Mouse (Mus musculus) heart, postnatal 14 days (tissue): ENCODE results near the gene Cdca5. TPM values are rescaled to one million over a fixed set of nuclear protein-coding genes. Genes with fewer than 3 reads are reported as not detected.
"Not testable (repeated sequence)": the region's sequence is repeated elsewhere in the genome, so short reads cannot be mapped to it uniquely, and the experiment has no call there.

Source experiments
- DNase-seq, 2 experiments: peaks; one replicate each; pipeline ENCODE4 v3.0.0; 2021 to 2022
- intact Hi-C: fragments of 180-260 bp; cut with DNase I; formaldehyde crosslinking; loops from one replicate; pipeline ENCODE4 v1.15.1; 2025
- microRNA-seq, 2 experiments: library from miRNA; unstranded; fragments of <30 nt; microRNA quantifications; one replicate each; pipeline ENCODE4 v1.2.0; 2021 to 2022
- total RNA-seq, 2 experiments: library from RNA; stranded (reverse); gene quantifications; 2 replicates each; pipeline ENCODE4 v1.2.3; 2021

The Cdca5 gene
- total RNA-seq, 2 experiments from 2014 or later: 1.1 to 1.5 TPM

DNA sequence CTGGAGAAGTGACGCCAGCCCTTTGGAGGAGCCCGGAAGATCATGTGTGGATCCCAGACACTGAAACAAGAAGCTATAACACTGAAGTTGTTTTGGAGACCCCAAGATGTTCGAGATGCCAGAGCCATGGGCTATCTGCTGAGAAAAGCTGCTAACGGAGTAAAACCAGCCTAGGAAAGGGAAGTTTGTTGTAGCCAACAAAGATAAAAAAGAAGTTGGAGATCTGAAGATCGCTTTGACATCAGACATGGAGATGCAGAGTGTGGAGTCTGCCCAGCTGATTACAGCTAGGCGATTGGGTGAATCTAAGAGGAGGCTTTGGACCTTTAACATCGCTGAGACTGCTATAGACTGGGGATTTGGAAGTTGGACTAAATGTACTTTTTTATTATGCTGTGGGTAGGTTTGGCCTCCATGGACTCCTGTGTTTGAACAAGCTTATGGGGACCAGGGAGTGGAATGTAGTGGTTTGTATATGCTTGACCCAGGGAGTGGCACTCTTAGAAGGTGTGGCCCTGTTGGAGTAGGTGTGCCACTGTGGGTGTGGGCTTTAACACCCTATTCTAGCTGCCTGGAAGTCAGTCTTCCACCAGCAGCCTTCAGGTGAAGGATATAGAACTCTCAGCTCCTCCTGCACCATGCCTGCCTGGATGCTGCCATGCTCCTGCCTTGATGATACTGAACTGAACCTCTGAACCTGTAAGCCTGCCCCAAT, 45.8 kb downstream of the Cdca5 start:
- intact Hi-C loops: loop anchor here (10.0 kb wide), 1 partner anchor 356 kb away; the partner anchor contains the start of gene Scyl1
- not testable (repeated sequence) for DNase-seq

DNA sequence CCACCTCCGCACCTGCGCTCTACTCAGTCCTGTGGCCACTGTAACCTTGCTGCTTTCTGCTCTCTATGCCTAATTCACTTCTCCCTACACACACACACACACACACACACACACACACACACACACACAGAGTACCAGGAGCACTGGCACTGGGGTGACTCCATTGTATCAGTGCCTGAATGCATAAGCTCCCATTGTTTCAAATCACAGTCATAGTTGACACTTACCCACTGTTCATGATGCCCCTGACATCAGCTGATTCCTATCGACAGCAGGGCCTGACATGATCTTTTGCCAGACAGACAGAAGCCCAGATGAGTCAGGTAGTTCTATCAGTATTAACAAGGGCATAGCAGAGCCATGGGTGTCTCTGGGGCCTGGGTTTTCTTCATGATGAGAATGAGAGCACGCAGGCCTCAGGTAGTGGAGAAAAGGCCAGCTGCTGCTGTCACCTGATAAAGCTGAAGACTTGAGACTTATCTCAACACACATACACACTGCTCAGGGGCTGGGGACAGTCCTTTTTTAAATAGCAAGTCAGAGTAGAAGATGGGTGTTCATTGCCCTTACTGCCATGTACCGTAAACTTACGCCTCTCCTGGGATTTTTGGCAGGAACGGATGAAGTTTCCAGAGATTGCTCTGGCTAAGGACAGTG, 47.5 kb downstream of the Cdca5 start:
- intact Hi-C loops: loop anchor here (10.0 kb wide), 1 partner anchor 357 kb away; the partner anchor contains the start of gene Scyl1
- no peak for DNase-seq

DNA sequence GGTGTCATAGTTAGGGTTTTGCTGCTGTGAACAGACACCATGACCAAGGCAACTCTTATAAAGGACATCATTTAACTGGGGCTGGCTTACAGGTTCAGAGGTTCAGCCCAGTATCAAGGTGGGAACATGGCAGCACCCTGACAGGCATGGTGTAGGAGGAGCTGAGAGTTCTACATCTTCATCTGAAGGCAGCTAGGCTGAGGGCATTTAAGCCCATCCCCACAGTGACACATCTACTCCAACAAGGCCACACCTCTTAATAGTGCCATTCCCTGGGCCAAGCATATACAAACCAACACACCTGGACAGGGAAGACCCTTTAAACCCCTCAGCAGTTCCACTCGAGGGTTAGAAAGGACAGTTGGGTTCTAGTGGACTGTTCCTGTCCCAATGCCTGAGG, 48.4 kb downstream of the Cdca5 start:
- intact Hi-C loops: loop anchor here (10.0 kb wide), 1 partner anchor 358 kb away; the partner anchor contains the start of gene Scyl1
- DNase-seq: not testable (repeated sequence)

GRCm38 (mm10) chr19:6136397-6136796, 51.6 kb downstream of the Cdca5 start:
- intact Hi-C loops: loop anchor here (10.0 kb wide), 1 partner anchor 362 kb away; the partner anchor contains the start of gene Scyl1
- DNase-seq: no peak

DNA sequence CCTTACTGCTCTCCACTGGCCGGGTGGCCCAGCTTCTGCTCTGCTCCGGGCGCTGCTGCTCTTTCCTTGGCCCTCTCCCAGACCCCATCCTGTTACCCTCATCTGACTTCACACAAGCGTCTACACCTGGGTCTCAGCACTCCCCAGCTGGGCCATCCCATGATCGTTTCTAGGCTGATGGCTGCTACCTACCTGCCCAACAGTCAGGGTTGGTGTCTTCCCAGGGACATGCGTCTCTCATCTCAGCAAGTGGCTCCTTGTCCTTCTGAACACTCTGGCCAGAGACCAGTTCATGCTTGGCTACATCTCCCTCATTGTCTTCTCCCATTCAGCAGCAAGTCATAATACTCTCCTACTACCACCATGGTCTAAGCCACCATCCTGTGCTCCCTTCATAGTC, 54.9 kb downstream of the Cdca5 start:
- DNase-seq: no peak
- intact Hi-C loops: loop anchor here (5.0 to 10.0 kb wide), 2 partner anchors 98 to 365 kb away; partner anchors contain the start of genes Ppp2r5b and Scyl1

DNA sequence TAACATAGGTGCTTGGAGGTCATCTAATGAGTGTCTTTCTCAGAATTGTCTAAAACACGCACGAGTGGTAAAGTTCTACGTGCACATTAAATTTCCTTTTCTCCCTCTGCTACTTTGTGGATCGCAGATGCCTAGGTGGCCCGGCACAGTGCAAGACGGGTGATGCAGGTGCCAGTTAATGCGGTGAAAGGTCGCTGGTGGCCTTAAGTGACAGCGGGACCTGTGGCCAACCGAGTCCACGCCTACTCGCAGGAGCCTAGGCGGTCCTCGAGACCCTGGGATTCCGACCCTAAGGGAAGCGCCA, 55.5 kb downstream of the Cdca5 start:
- no peak for DNase-seq
- intact Hi-C loops: loop anchor here (5.0 kb wide), 1 partner anchor 97 kb away; the partner anchor contains the start of gene Ppp2r5b

- intact Hi-C loops: loop anchor here (5.0 kb wide), 1 partner anchor 96 kb away; the partner anchor contains the start of gene Ppp2r5b
- peak; percentile 91 to 93 for DNase-seq
Measured at GRCm38 (mm10) chr19:6140678-6141393, 56.1 kb downstream of the Cdca5 start, which contains the start of gene Batf2. TSS of gene Batf2 (plus strand) at chr19:6140983.

DNA sequence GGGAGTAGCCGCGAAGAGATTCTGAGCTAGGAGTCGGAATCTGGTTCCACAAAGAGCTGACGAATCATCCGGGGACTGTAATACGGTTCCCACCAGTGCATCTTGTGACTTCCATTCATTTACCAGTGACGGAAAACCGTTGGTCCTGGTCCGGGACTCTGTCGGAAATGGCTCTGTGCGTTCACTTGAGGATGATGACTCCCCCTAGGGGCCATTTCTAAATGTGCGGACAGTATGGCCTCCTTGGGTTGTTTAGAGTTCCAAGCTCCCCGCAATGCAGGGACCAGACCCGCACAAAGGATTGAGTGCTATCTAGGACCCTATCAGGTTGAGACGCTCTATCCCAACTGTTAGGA, 56.6 kb downstream of the Cdca5 start, which contains the start of gene Arl2:
TSS of gene Arl2 (minus strand) at position 155 of the 356 bp plus-strand sequence.
- peak; percentile 63 to 82 for DNase-seq
- intact Hi-C loops: loop anchor here (5.0 kb wide), 1 partner anchor 96 kb away; the partner anchor contains the start of gene Ppp2r5b

Small RNA genes within 50 kb of the gene (microRNA-seq; reads per million reads assigned to microRNA genes)
- gene Mir6988: 1.6 to 4.8 reads per million in 2 experiments

Other genes with a start within 250 kb of the Cdca5 start
- gene Frmd8, start 209.7 kb upstream of the Cdca5 start, total RNA-seq: 10 to 100 TPM; 15.6 to 15.8 TPM
- gene Slc25a45, start 207.2 kb upstream of the Cdca5 start, total RNA-seq: 1 to 10 TPM; 3.3 to 4.5 TPM
- under 1 TPM; 0.79 to 0.93 TPM for gene Tigd3, start 190.8 kb upstream of the Cdca5 start, total RNA-seq
- 100 to 1,000 TPM; 101 TPM for gene Dpf2, start 172.0 kb upstream of the Cdca5 start, total RNA-seq
- gene Cdc42ep2, start 160.2 kb upstream of the Cdca5 start, total RNA-seq: 10 to 100 TPM in 1 of 2 experiments, 1 to 10 TPM in 1; 9.9 to 12.0 TPM
- gene Pola2, start 120.8 kb upstream of the Cdca5 start, total RNA-seq: 10 to 100 TPM; 12.3 to 14.2 TPM
- not detected for gene Slc22a20, start 98.8 kb upstream of the Cdca5 start, total RNA-seq
- gene Capn1, start 69.1 kb upstream of the Cdca5 start, total RNA-seq: 10 to 100 TPM; 31.7 to 36.8 TPM
- gene Syvn1, start 38.4 kb upstream of the Cdca5 start, total RNA-seq: 10 to 100 TPM; 17.5 to 18.9 TPM
- gene Mrpl49, start 27.2 kb upstream of the Cdca5 start, total RNA-seq: 10 to 100 TPM; 37.1 to 37.4 TPM
- gene Fau, start 27.1 kb upstream of the Cdca5 start, total RNA-seq: 100 to 1,000 TPM; 597 to 635 TPM
- gene Znhit2, start 23.8 kb upstream of the Cdca5 start, total RNA-seq: 10 to 100 TPM; 11.8 to 12.6 TPM
- 1 to 10 TPM; 2.9 to 5.5 TPM for gene Tm7sf2, start 16.6 kb upstream of the Cdca5 start, total RNA-seq
- gene Vps51, start 7.8 kb upstream of the Cdca5 start, total RNA-seq: 10 to 100 TPM; 27.9 to 32.3 TPM
- not detected for gene Tmem262, start 5.0 kb upstream of the Cdca5 start, total RNA-seq
- not detected for gene Gm28374, start 2.7 kb upstream of the Cdca5 start, total RNA-seq
- 10 to 100 TPM; 16.7 to 19.7 TPM for gene Zfpl1, start within 50 bp of the Cdca5 start, total RNA-seq
- not detected for gene AC131692.1, start 9.4 kb downstream of the Cdca5 start, total RNA-seq
- not detected for gene Naaladl1, start 20.8 kb downstream of the Cdca5 start, total RNA-seq
- gene Sac3d1, start 33.7 kb downstream of the Cdca5 start, total RNA-seq: 1 to 10 TPM; 9.4 to 9.7 TPM
- gene Snx15, start 43.3 kb downstream of the Cdca5 start, total RNA-seq: 10 to 100 TPM; 12.2 to 14.7 TPM
- gene Batf2, start 56.0 kb downstream of the Cdca5 start, total RNA-seq: under 1 TPM; 0.46 to 0.88 TPM
- gene Arl2, start 56.6 kb downstream of the Cdca5 start, total RNA-seq: 10 to 100 TPM; 54.8 to 58.4 TPM
- not detected for gene Majin, start 99.4 kb downstream of the Cdca5 start, total RNA-seq
- not detected for gene Gpha2, start 141.4 kb downstream of the Cdca5 start, total RNA-seq
- 10 to 100 TPM; 31.4 to 35.1 TPM for gene Ppp2r5b, start 150.9 kb downstream of the Cdca5 start, total RNA-seq
- 10 to 100 TPM; 20.4 to 22.7 TPM for gene Atg2a, start 156.7 kb downstream of the Cdca5 start, total RNA-seq
- 100 to 1,000 TPM; 163 to 172 TPM for gene Ehd1, start 191.7 kb downstream of the Cdca5 start, total RNA-seq
- 1 to 10 TPM; 8.9 to 9.8 TPM for gene Cdc42bpg, start 221.5 kb downstream of the Cdca5 start, total RNA-seq
- 10 to 100 TPM; 18.2 to 18.5 TPM for gene Men1, start 250.0 kb downstream of the Cdca5 start, total RNA-seq